Mouse (Mus musculus): ENCODE results near the gene Flcn. TPM values are rescaled to one million over a fixed set of nuclear protein-coding genes. Genes with fewer than 3 reads are reported as not detected.

Gene Flcn
- polyA plus RNA-seq, 1 experiment from 2014 or later: 32.0 TPM

DNA sequence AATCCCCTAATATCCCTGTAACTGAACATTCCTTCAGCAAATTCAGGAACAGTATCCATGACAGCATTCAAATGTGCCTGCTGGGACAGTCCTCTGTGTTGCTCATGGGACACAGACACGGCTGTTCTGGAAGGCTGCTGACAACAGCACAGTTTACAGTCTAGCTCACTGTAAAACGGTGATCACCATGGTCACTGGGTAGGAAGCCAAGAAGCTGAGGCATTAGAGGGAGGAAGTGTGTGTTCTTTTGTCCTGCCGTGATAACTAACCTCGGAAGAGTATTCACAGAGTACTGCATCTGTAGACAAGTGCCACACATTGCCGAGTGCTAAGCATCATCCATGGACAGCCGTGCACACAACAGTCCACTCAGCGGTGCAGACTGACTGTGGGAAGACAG lies 39.1 kb downstream of the Flcn start:
- Histone ChIP-seq H3K9me3 (ENCODE audit: control insufficient read depth, low read length) (no peaks in the 10 kb centered on the region), H3K9ac (ENCODE audit: low read length) (no peak overlapping the region), H3K27ac (replicated peaks; ENCODE audit: low read depth, low read length) (no peak overlapping the region), H3K4me2 (ENCODE audit: low read depth, severe bottlenecking) (no peak overlapping the region), H3K36me3 (ENCODE audit: control insufficient read depth, insufficient read depth, low read length) (peaks cover 26% of the 10 kb centered on the region), H3K27me3 (ENCODE audit: control insufficient read depth, insufficient read depth, low read length) (no peaks in the 10 kb centered on the region), H3K4me1 (ENCODE audit: control insufficient read depth, insufficient read depth, low read length) (no peaks in the 10 kb centered on the region), H3K4me3 (ENCODE audit: low read depth, low read length) (no peak overlapping the region)
- WGBS: 94% methylated on average over 7 of the region's 7 CpGs
- DNase-seq (ENCODE audit: low spot score): no peak
- ATAC-seq (ENCODE audit: insufficient number of reproducible peaks, low FRiP score, low TSS enrichment, low read depth): no peak

- 90% methylated on average over 6 of the region's 6 CpGs for WGBS
- Histone ChIP-seq H3K27me3 (ENCODE audit: control insufficient read depth, insufficient read depth, low read length) (no peaks in the 10 kb centered on the region), H3K4me3 (ENCODE audit: low read depth, low read length) (no peak overlapping the region), H3K9ac (ENCODE audit: low read length) (no peak overlapping the region), H3K9me3 (ENCODE audit: control insufficient read depth, low read length) (no peaks in the 10 kb centered on the region), H3K27ac (replicated peaks; ENCODE audit: low read depth, low read length) (no peak overlapping the region), H3K36me3 (ENCODE audit: control insufficient read depth, insufficient read depth, low read length) (peaks cover 28% of the 10 kb centered on the region), H3K4me2 (ENCODE audit: low read depth, severe bottlenecking) (no peak overlapping the region), H3K4me1 (ENCODE audit: control insufficient read depth, insufficient read depth, low read length) (no peaks in the 10 kb centered on the region)
- ATAC-seq (ENCODE audit: insufficient number of reproducible peaks, low FRiP score, low TSS enrichment, low read depth): no peak
- DNase-seq (ENCODE audit: low spot score): no peak
Observed at GRCm38 (mm10) chr11:59769738-59770137, 40.1 kb downstream of the Flcn start.

GRCm38 (mm10) chr11:59769307-59769706 lies 40.5 kb downstream of the Flcn start:
- H3K4me3 ChIP-seq (ENCODE audit: low read depth, low read length): no peak overlapping the region
- H3K4me2 ChIP-seq (ENCODE audit: low read depth, severe bottlenecking): no peak overlapping the region
- no peak for ATAC-seq (ENCODE audit: insufficient number of reproducible peaks, low FRiP score, low TSS enrichment, low read depth)
- H3K4me1 ChIP-seq (ENCODE audit: control insufficient read depth, insufficient read depth, low read length): no peaks in the 10 kb centered on the region
- no peak for DNase-seq (ENCODE audit: low spot score)
- peaks cover 28% of the 10 kb centered on the region for H3K36me3 ChIP-seq (ENCODE audit: control insufficient read depth, insufficient read depth, low read length)
- H3K9me3 ChIP-seq (ENCODE audit: control insufficient read depth, low read length): no peaks in the 10 kb centered on the region
- H3K27ac ChIP-seq (replicated peaks; ENCODE audit: low read depth, low read length): no peak overlapping the region
- H3K27me3 ChIP-seq (ENCODE audit: control insufficient read depth, insufficient read depth, low read length): no peaks in the 10 kb centered on the region
- 98% methylated on average over 2 of the region's 2 CpGs for WGBS
- no peak overlapping the region for H3K9ac ChIP-seq (ENCODE audit: low read length)

GRCm38 (mm10) chr11:59760796-59761195 lies 49.0 kb downstream of the Flcn start:
- H3K9ac ChIP-seq (ENCODE audit: low read length): no peak overlapping the region
- no peaks in the 10 kb centered on the region for H3K27me3 ChIP-seq (ENCODE audit: control insufficient read depth, insufficient read depth, low read length)
- DNase-seq (ENCODE audit: low spot score) (no peak), ATAC-seq (ENCODE audit: insufficient number of reproducible peaks, low FRiP score, low TSS enrichment, low read depth) (no peak)
- H3K4me3 ChIP-seq (ENCODE audit: low read depth, low read length): no peak overlapping the region
- H3K4me2 ChIP-seq (ENCODE audit: low read depth, severe bottlenecking): no peak overlapping the region
- peaks cover 21% of the 10 kb centered on the region for H3K36me3 ChIP-seq (ENCODE audit: control insufficient read depth, insufficient read depth, low read length)
- 93% methylated on average over 6 of the region's 6 CpGs for WGBS
- H3K27ac ChIP-seq (replicated peaks; ENCODE audit: low read depth, low read length): no peak overlapping the region
- no peaks in the 10 kb centered on the region for H3K4me1 ChIP-seq (ENCODE audit: control insufficient read depth, insufficient read depth, low read length)
- no peaks in the 10 kb centered on the region for H3K9me3 ChIP-seq (ENCODE audit: control insufficient read depth, low read length)

DNA sequence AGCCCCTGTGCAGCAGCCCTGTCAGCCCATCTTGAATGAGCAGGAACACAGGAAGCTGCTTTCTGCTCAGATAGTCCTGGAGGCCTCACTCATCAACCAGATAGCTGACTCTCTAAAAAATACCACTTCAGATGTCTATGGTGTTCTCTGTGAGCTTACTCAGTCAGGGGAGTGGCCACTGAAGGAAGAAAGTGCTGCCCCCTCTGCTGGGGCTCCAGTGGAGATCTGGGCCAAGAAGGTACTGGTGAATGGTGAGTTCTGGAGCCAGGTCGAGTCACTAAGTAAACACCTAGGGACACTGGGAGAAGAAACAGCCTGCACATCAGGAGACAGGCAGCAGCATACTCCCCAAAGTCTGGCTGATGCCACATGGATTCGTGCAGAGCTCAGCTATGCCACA lies 50.2 kb downstream of the Flcn start:
- WGBS: 83% methylated on average over 2 of the region's 2 CpGs
- Histone ChIP-seq H3K36me3 (ENCODE audit: control insufficient read depth, insufficient read depth, low read length) (peaks cover 21% of the 10 kb centered on the region), H3K4me3 (ENCODE audit: low read depth, low read length) (no peak overlapping the region), H3K4me1 (ENCODE audit: control insufficient read depth, insufficient read depth, low read length) (no peaks in the 10 kb centered on the region), H3K27me3 (ENCODE audit: control insufficient read depth, insufficient read depth, low read length) (no peaks in the 10 kb centered on the region), H3K4me2 (ENCODE audit: low read depth, severe bottlenecking) (no peak overlapping the region), H3K27ac (replicated peaks; ENCODE audit: low read depth, low read length) (no peak overlapping the region), H3K9ac (ENCODE audit: low read length) (no peak overlapping the region), H3K9me3 (ENCODE audit: control insufficient read depth, low read length) (no peaks in the 10 kb centered on the region)
- DNase-seq (ENCODE audit: low spot score) (no peak), ATAC-seq (ENCODE audit: insufficient number of reproducible peaks, low FRiP score, low TSS enrichment, low read depth) (no peak)

GRCm38 (mm10) chr11:59759178-59759577 lies 50.6 kb downstream of the Flcn start:
- Histone ChIP-seq H3K27me3 (ENCODE audit: control insufficient read depth, insufficient read depth, low read length) (no peaks in the 10 kb centered on the region), H3K9ac (ENCODE audit: low read length) (no peak overlapping the region), H3K9me3 (ENCODE audit: control insufficient read depth, low read length) (no peaks in the 10 kb centered on the region), H3K27ac (replicated peaks; ENCODE audit: low read depth, low read length) (no peak overlapping the region), H3K4me2 (ENCODE audit: low read depth, severe bottlenecking) (no peak overlapping the region), H3K36me3 (ENCODE audit: control insufficient read depth, insufficient read depth, low read length) (peaks cover 21% of the 10 kb centered on the region), H3K4me1 (ENCODE audit: control insufficient read depth, insufficient read depth, low read length) (no peaks in the 10 kb centered on the region), H3K4me3 (ENCODE audit: low read depth, low read length) (no peak overlapping the region)
- WGBS: 95% methylated on average over 4 of the region's 4 CpGs
- ATAC-seq (ENCODE audit: insufficient number of reproducible peaks, low FRiP score, low TSS enrichment, low read depth): no peak
- DNase-seq (ENCODE audit: low spot score): no peak

DNA sequence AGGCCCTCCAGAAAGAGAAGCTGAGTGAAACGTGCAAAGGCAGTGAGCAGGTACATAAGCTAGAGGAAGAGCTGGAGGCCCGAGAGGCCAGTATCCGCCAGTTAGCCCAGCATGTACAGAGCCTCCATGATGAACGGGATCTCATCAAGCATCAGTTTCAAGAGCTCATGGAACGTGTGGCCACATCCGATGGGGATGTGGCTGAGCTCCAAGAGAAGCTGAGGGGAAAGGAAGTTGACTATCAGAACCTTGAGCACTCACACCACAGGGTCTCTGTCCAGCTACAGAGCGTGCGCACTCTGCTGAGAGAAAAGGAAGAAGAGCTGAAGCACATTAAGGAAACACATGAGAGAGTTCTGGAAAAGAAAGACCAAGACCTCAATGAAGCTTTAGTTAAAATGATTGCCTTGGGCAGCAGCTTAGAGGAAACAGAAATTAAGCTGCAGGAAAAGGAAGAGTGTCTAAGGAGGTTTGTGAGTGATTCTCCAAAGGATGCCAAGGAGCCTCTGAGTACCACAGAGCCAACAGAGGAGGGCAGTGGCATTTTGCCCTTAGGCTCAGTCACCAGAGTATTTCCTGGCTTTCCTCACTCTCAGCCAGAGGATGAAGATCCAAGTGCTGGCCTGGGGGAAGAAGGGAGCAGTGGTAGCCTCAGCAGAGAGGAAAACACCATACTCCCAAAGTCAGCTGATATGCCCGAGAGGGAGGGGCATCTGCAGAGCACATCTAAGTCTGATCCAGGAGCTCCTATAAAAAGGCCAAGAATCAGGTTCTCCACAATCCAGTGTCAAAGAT lies 51.4 kb downstream of the Flcn start:
- Histone ChIP-seq H3K4me3 (ENCODE audit: low read depth, low read length) (no peak overlapping the region), H3K27me3 (ENCODE audit: control insufficient read depth, insufficient read depth, low read length) (no peaks in the 10 kb centered on the region), H3K4me1 (ENCODE audit: control insufficient read depth, insufficient read depth, low read length) (no peaks in the 10 kb centered on the region), H3K27ac (replicated peaks; ENCODE audit: low read depth, low read length) (no peak overlapping the region), H3K9me3 (ENCODE audit: control insufficient read depth, low read length) (no peaks in the 10 kb centered on the region), H3K4me2 (ENCODE audit: low read depth, severe bottlenecking) (no peak overlapping the region), H3K36me3 (ENCODE audit: control insufficient read depth, insufficient read depth, low read length) (peaks cover 23% of the 10 kb centered on the region), H3K9ac (ENCODE audit: low read length) (no peak overlapping the region)
- WGBS: 92% methylated on average over 9 of the region's 9 CpGs
- ATAC-seq (ENCODE audit: insufficient number of reproducible peaks, low FRiP score, low TSS enrichment, low read depth): no peak
- no peak for DNase-seq (ENCODE audit: low spot score)

DNA sequence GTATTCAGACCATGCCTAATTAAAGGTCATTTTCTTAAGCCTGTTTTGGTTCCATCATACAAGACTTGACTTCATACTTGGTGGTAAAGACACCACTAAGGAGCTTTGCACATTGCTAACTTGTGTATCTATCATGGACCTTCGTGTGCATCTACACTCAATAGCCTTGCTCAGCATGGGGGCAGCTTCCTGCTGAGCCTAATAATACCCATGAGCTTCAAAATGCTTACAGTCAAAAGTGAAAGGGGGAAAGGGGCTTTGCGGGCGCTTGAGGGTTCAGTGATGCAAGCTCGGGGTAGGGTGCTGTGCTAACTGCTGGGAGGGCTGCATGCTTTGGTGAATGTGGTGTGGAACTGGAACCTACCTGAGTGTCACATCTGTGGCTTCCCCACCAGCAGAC lies 53.5 kb downstream of the Flcn start:
- H3K4me3 ChIP-seq (ENCODE audit: low read depth, low read length): no peak overlapping the region
- DNase-seq (ENCODE audit: low spot score): no peak
- no peaks in the 10 kb centered on the region for H3K27me3 ChIP-seq (ENCODE audit: control insufficient read depth, insufficient read depth, low read length)
- H3K4me1 ChIP-seq (ENCODE audit: control insufficient read depth, insufficient read depth, low read length): no peaks in the 10 kb centered on the region
- 89% methylated on average over 4 of the region's 4 CpGs for WGBS
- H3K4me2 ChIP-seq (ENCODE audit: low read depth, severe bottlenecking): no peak overlapping the region
- no peak for ATAC-seq (ENCODE audit: insufficient number of reproducible peaks, low FRiP score, low TSS enrichment, low read depth)
- no peak overlapping the region for H3K9ac ChIP-seq (ENCODE audit: low read length)
- no peaks in the 10 kb centered on the region for H3K9me3 ChIP-seq (ENCODE audit: control insufficient read depth, low read length)
- H3K36me3 ChIP-seq (ENCODE audit: control insufficient read depth, insufficient read depth, low read length): peaks cover 30% of the 10 kb centered on the region
- H3K27ac ChIP-seq (replicated peaks; ENCODE audit: low read depth, low read length): no peak overlapping the region

GRCm38 (mm10) chr11:59754504-59754903 lies 55.3 kb downstream of the Flcn start:
- no peak for ATAC-seq (ENCODE audit: insufficient number of reproducible peaks, low FRiP score, low TSS enrichment, low read depth)
- Histone ChIP-seq H3K27ac (replicated peaks; ENCODE audit: low read depth, low read length) (no peak overlapping the region), H3K36me3 (ENCODE audit: control insufficient read depth, insufficient read depth, low read length) (peaks cover 26% of the 10 kb centered on the region), H3K9me3 (ENCODE audit: control insufficient read depth, low read length) (no peaks in the 10 kb centered on the region), H3K9ac (ENCODE audit: low read length) (no peak overlapping the region), H3K27me3 (ENCODE audit: control insufficient read depth, insufficient read depth, low read length) (no peaks in the 10 kb centered on the region), H3K4me2 (ENCODE audit: low read depth, severe bottlenecking) (no peak overlapping the region), H3K4me1 (ENCODE audit: control insufficient read depth, insufficient read depth, low read length) (no peaks in the 10 kb centered on the region), H3K4me3 (ENCODE audit: low read depth, low read length) (no peak overlapping the region)
- WGBS: 96% methylated on average over 6 of the region's 6 CpGs
- DNase-seq (ENCODE audit: low spot score): no peak
